Mouse (Mus musculus) monocyte, adult 5-6 weeks (primary cell): ENCODE results near the gene Ptn. TPM values are rescaled to one million over a fixed set of nuclear protein-coding genes. Genes with fewer than 3 reads are reported as not detected.
"Not testable (repeated sequence)": the region's sequence is repeated elsewhere in the genome, so short reads cannot be mapped to it uniquely, and the experiment has no call there.

ENCODE experiments used
- ATAC-seq: fragments of 153-309, 156-312 bp; replicated peaks from 2 replicates; pipeline ENCODE4 v1.8.0; 2017; ENCODE audit warnings: mild to moderate bottlenecking; ENCODE audit not compliant: low TSS enrichment, insufficient number of reproducible peaks, severe bottlenecking, poor library complexity, low FRiP score
- total RNA-seq: library from RNA; stranded (forward); fragments of 200-1000, 200-491, 200-594 nt; gene quantifications from 3 replicates; pipeline ENCODE4 v1.2.3, GENCODE M21; 2017

The Ptn gene
- total RNA-seq, 1 experiment from 2014 or later: not detected

GRCm38 (mm10) chr6:36777039-36777438, 33.0 kb downstream of the Ptn start:
- no peak for ATAC-seq

- ATAC-seq: no peak
These were observed 34.2 kb downstream of the Ptn start for GRCm38 (mm10) chr6:36775647-36776360.

- ATAC-seq: no peak
These were observed 37.5 kb downstream of the Ptn start for GRCm38 (mm10) chr6:36772541-36772940.

GRCm38 (mm10) chr6:36769012-36769411, 41.0 kb downstream of the Ptn start:
- ATAC-seq: no peak

GRCm38 (mm10) chr6:36766941-36767340, 43.1 kb downstream of the Ptn start:
- ATAC-seq: no peak

GRCm38 (mm10) chr6:36755001-36755885, 54.8 kb downstream of the Ptn start:
- ATAC-seq: no peak

- ATAC-seq: no peak
These were observed 57.1 kb downstream of the Ptn start for GRCm38 (mm10) chr6:36752887-36753286.

GRCm38 (mm10) chr6:36739811-36740210, 70.2 kb downstream of the Ptn start:
- no peak for ATAC-seq

- no peak for ATAC-seq
These were observed 73.3 kb downstream of the Ptn start for GRCm38 (mm10) chr6:36736763-36737162.

GRCm38 (mm10) chr6:36735622-36736021, 74.4 kb downstream of the Ptn start:
- not testable (repeated sequence) for ATAC-seq

GRCm38 (mm10) chr6:36729811-36730210, 80.2 kb downstream of the Ptn start:
- not testable (repeated sequence) for ATAC-seq

- ATAC-seq: no peak
These were observed 81.9 kb downstream of the Ptn start for GRCm38 (mm10) chr6:36728079-36728478.

GRCm38 (mm10) chr6:36725509-36726160, 84.4 kb downstream of the Ptn start:
- ATAC-seq: no peak

GRCm38 (mm10) chr6:36722769-36723549, 87.1 kb downstream of the Ptn start:
- no peak for ATAC-seq

GRCm38 (mm10) chr6:36713329-36713728, 96.7 kb downstream of the Ptn start:
- no peak for ATAC-seq

- ATAC-seq: no peak
These were observed 114.5 kb downstream of the Ptn start for GRCm38 (mm10) chr6:36695481-36695880.

- no peak for ATAC-seq
These were observed 118.5 kb downstream of the Ptn start for GRCm38 (mm10) chr6:36691497-36691896.

- no peak for ATAC-seq
These were observed 119.1 kb downstream of the Ptn start for GRCm38 (mm10) chr6:36690941-36691340.
